Mouse (Mus musculus) retina, embryonic 14.5 days (tissue): Measurements from ENCODE around the gene Junb.

Experiments used
- DNase-seq: peaks from one replicate; pipeline ENCODE4 v3.0.0-alpha.2; 2015; ENCODE audit warnings: low spot score

Gene Junb

GRCm38 (mm10) chr8:84987903-84988302, 9.4 kb upstream of the Junb start:
- DNase-seq = no peak

- DNase-seq = no peak
These were observed 8.9 kb upstream of the Junb start for GRCm38 (mm10) chr8:84987388-84987787.

- DNase-seq = no peak
These were observed 7.9 kb upstream of the Junb start for GRCm38 (mm10) chr8:84986379-84986945.

GRCm38 (mm10) chr8:84985684-84986378, 7.3 kb upstream of the Junb start:
- DNase-seq = peak; percentile 75

GRCm38 (mm10) chr8:84985049-84985683, 6.6 kb upstream of the Junb start:
- DNase-seq = no peak

- no peak for DNase-seq
These were observed 6.0 kb upstream of the Junb start for GRCm38 (mm10) chr8:84984294-84985048.

GRCm38 (mm10) chr8:84982499-84983011, 4.0 kb upstream of the Junb start:
- no peak for DNase-seq

GRCm38 (mm10) chr8:84981644-84982498, 3.4 kb upstream of the Junb start:
- DNase-seq = no peak

- peak; percentile 56 for DNase-seq
These were observed 2.3 kb upstream of the Junb start for GRCm38 (mm10) chr8:84980622-84981358.

GRCm38 (mm10) chr8:84979599-84980421, 1.3 kb upstream of the Junb start:
- DNase-seq = peak; percentile 93

GRCm38 (mm10) chr8:84977435-84978247, 877 bp downstream of the Junb start:
- peak; percentile 56 for DNase-seq

GRCm38 (mm10) chr8:84976763-84977434, 1.6 kb downstream of the Junb start:
- no peak for DNase-seq

GRCm38 (mm10) chr8:84976031-84976762, 2.3 kb downstream of the Junb start:
- peak; percentile 95 for DNase-seq

GRCm38 (mm10) chr8:84975434-84975833, 3.1 kb downstream of the Junb start:
- DNase-seq = peak; percentile 69

- DNase-seq = no peak
These were observed 3.9 kb downstream of the Junb start for GRCm38 (mm10) chr8:84974543-84975142.

GRCm38 (mm10) chr8:84973803-84974542, 4.5 kb downstream of the Junb start:
- DNase-seq = peak; percentile 82

GRCm38 (mm10) chr8:84973079-84973478, 5.4 kb downstream of the Junb start:
- DNase-seq = no peak
